ENCODE assay signal across 9 mouse cellular contexts in the genomic region with DNA sequence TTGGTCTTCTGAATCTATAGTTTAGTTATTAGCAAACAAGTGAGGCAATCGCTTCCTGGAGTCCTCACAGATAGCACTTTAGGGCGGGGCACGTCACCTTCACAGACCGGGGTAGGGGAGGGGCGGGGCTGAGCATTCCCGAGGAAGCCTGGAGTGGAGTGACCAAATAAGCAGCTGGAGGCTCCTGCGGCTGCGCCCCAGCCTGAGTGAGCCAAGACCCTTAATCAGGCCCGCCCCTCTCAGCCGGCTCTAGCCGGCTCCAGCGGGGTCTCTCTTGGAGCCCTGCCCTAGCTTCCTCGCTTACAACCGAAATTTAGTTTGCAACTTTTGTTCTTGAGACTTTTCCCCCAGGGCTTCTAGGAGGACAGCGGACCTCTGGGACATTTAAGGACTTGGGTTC. TPM values are rescaled to one million over a fixed set of nuclear protein-coding genes. Genes with fewer than 3 reads are reported as not detected.
DNase-seq lines count a peak whose midpoint lies in the region; ATAC-seq and TF ChIP-seq lines count a peak whose summit lies in the region.
"Had no signal": no experiment of that assay in that cellular context is flagged by ENCODE, and none has a peak within 500 bp of the region (broad histone marks: within the 10 kb centered on the region; RNA-seq: fewer than 3 reads in every experiment).

A gene (plus strand): TSS at position 135 of the 400 bp plus-strand sequence.

- H3K27ac ChIP-seq in layer of hippocampus, adult 2 months, result no peak within 1 kb of the TSS
- peak within 1 kb of the TSS; percentile 97 for H3K27ac ChIP-seq in heart, embryonic 10.5 days
- H3K27ac ChIP-seq in kidney, adult 2 months (ENCODE audit: insufficient read depth, low read depth, low read length), result no peak within 1 kb of the TSS
- H3K27ac ChIP-seq in lung, embryonic 16.5 days (ENCODE audit: low read length), result peak within 1 kb of the TSS; percentile 82

- under 1% methylated on average over 15 of the region's 15 CpGs for WGBS in heart, embryonic 10.5 days
- 3% methylated on average over 15 of the region's 15 CpGs for WGBS in kidney, adult 2 months
- WGBS in lung, embryonic 16.5 days, result under 1% methylated on average over 15 of the region's 15 CpGs

- no peak for TF ChIP-seq CTCF in layer of hippocampus, adult 2 months (conservative IDR thresholded peaks at IDR 0.05)
- TF ChIP-seq CTCF in kidney, adult 2 months (conservative IDR thresholded peaks at IDR 0.05; ENCODE audit: insufficient read depth, insufficient read length, low read depth, low read length), result no peak

- H3K9ac ChIP-seq in lung, embryonic 16.5 days (ENCODE audit: low read length), result peak within 1 kb of the TSS; percentile 80

- H3K4me1 ChIP-seq in heart, embryonic 10.5 days, result peaks cover 7% of the 10 kb centered on the region; the same call in 1 of the 2 replicates
- H3K4me1 ChIP-seq in kidney, adult 2 months (ENCODE audit: control insufficient read depth, insufficient read depth, low read length), result no peaks in the 10 kb centered on the region
- peaks cover 7% of the 10 kb centered on the region; the same call in 1 of the 2 replicates for H3K4me1 ChIP-seq in lung, embryonic 16.5 days (replicated peaks; ENCODE audit: control insufficient read depth, insufficient read depth, low read length)

- H3K9me3 ChIP-seq in heart, embryonic 10.5 days, result no peaks in the 10 kb centered on the region
- H3K9me3 ChIP-seq in lung, embryonic 16.5 days (ENCODE audit: control insufficient read depth, low read length), result no peaks in the 10 kb centered on the region

- no peak for TF ChIP-seq POLR2A in kidney, adult 2 months (IDR thresholded peaks at IDR 0.05; ENCODE audit: low read depth, low read length)

- peak; percentile 97 for ATAC-seq in lung, embryonic 16.5 days (ENCODE audit: low read depth)
- ATAC-seq in neutrophil, adult 5-6 weeks (ENCODE audit: extremely low read depth, insufficient number of reproducible peaks, low FRiP score, poor library complexity, severe bottlenecking), result peak; percentile 35; the same call in 1 of the 2 replicates
- ATAC-seq: Patski had no signal

- peak within 1 kb of the TSS; percentile 64 for H3K4me2 ChIP-seq in lung, embryonic 16.5 days (ENCODE audit: low read depth, low read length)

- H3K27me3 ChIP-seq in heart, embryonic 10.5 days (ENCODE audit: insufficient read depth, poor library complexity, severe bottlenecking), result no peaks in the 10 kb centered on the region
- H3K27me3 ChIP-seq in kidney, adult 2 months (replicated peaks; ENCODE audit: control insufficient read depth, insufficient read depth, low read length), result peaks cover 2% of the 10 kb centered on the region
- H3K27me3 ChIP-seq in lung, embryonic 16.5 days (ENCODE audit: control insufficient read depth, insufficient read depth, low read depth, low read length), result no peaks in the 10 kb centered on the region

- H3K4me3 ChIP-seq in layer of hippocampus, adult 2 months, result peak within 1 kb of the TSS; percentile 59
- H3K4me3 ChIP-seq in heart, embryonic 10.5 days, result peak within 1 kb of the TSS; percentile 85
- H3K4me3 ChIP-seq in kidney, adult 2 months (ENCODE audit: insufficient read depth, low read depth, low read length), result peak within 1 kb of the TSS; percentile 48
- H3K4me3 ChIP-seq in lung, embryonic 16.5 days (ENCODE audit: low read length), result peak within 1 kb of the TSS; percentile 78

- peaks cover 9% of the 10 kb centered on the region; the same call in 1 of the 2 replicates for H3K36me3 ChIP-seq in heart, embryonic 10.5 days
- H3K36me3 ChIP-seq in kidney, adult 2 months (ENCODE audit: control insufficient read depth, insufficient read depth, low read length), result no peaks in the 10 kb centered on the region
- H3K36me3 ChIP-seq in lung, embryonic 16.5 days (ENCODE audit: control insufficient read depth, insufficient read depth, low read length), result no peaks in the 10 kb centered on the region

- no peak for DNase-seq in layer of hippocampus, adult 2 months (ENCODE audit: low spot score in 2 of 2)
- no peak for DNase-seq in layer of hippocampus, adult 9-11 months
- peak; percentile 95 for DNase-seq in embryo, embryonic 11 days
- peak; percentile 96 for DNase-seq in heart, embryonic 10.5 days (ENCODE audit: low spot score)
- DNase-seq in kidney, adult 2 months, result peak; percentile 29
- DNase-seq in yolk sac, embryonic 10.5 days (ENCODE audit: low spot score), result peak; percentile 94

RNA-seq across cellular contexts. Expression of the gene that starts here (rescaled TPM):
- total RNA-seq in layer of hippocampus, adult 2 months (2021), result under 1 TPM; 0.54 to 0.61 TPM
- polyA plus RNA-seq in heart, embryonic 10.5 days (2016; fragmentation: Nextera tagmentation; extraction: Ambion mirVana), result 29.3 and 31.0 TPM in 2 replicates
- 0.15 and 0.84 TPM in 2 replicates for polyA plus RNA-seq in kidney, adult 2 months (2012; rRNA removed)
- 11.4 and 14.0 TPM in 2 replicates for polyA plus RNA-seq in lung, embryonic 16.5 days (2015; fragmentation: Nextera tagmentation; extraction: Ambion mirVana)
- 137 and 140 TPM in 2 replicates for total RNA-seq in neutrophil, adult 5-6 weeks (2017)
- polyA plus RNA-seq: Patski had no signal

Comparison
In these comparisons a context has a peak if more than half of its experiments do, and no peak if none do; other contexts are left out.
1. RNA of the gene that starts here (total RNA-seq): 137 to 140 TPM in neutrophil, adult 5-6 weeks; 0.54 to 0.61 TPM in layer of hippocampus, adult 2 months; every median in the first group is over 10 times any median in the second.
2. Peak in DNase-seq and H3K4me3 ChIP-seq in kidney, adult 2 months; RNA of the gene not detected or under 1 TPM.
3. DNase-seq: peak in embryo, embryonic 11 days (single experiment), heart, embryonic 10.5 days (single experiment) and yolk sac, embryonic 10.5 days (single experiment); none in layer of hippocampus, adult 2 months (0 of 2) and layer of hippocampus, adult 9-11 months (single experiment).
4. H3K27ac ChIP-seq: peak in heart, embryonic 10.5 days (single experiment) and lung, embryonic 16.5 days (single experiment); none in layer of hippocampus, adult 2 months (single experiment) and kidney, adult 2 months (single experiment).
5. Peak in every context shown above with its lines, with median percentiles within 50 percentile points of each other: H3K4me3 ChIP-seq.